Mouse (Mus musculus) ovary, postnatal 14 days (tissue): Measurements from ENCODE around the gene Rhof.

Experiments used
- DNase-seq: peaks from one replicate; pipeline ENCODE4 v3.0.0; 2022; ENCODE audit warnings: low spot score

Gene Rhof

GRCm38 (mm10) chr5:123134875-123135382 is 2.4 kb upstream of the Rhof start:
- no peak for DNase-seq

GRCm38 (mm10) chr5:123134186-123134874 is 1.8 kb upstream of the Rhof start:
- no peak for DNase-seq

GRCm38 (mm10) chr5:123133784-123134143 is 1.3 kb upstream of the Rhof start:
- DNase-seq = no peak

GRCm38 (mm10) chr5:123133083-123133783 is 741 bp upstream of the Rhof start:
- DNase-seq = peak; percentile 93

GRCm38 (mm10) chr5:123130814-123131148 is 1.7 kb downstream of the Rhof start:
- no peak for DNase-seq

GRCm38 (mm10) chr5:123130030-123130813 is 2.3 kb downstream of the Rhof start:
- no peak for DNase-seq

- no peak for DNase-seq
Measured at GRCm38 (mm10) chr5:123129170-123129757, 3.2 kb downstream of the Rhof start.

- DNase-seq = no peak
Measured at GRCm38 (mm10) chr5:123128426-123129169, 3.9 kb downstream of the Rhof start.

GRCm38 (mm10) chr5:123127031-123127430 is 5.5 kb downstream of the Rhof start:
- no peak for DNase-seq

GRCm38 (mm10) chr5:123125638-123126406 is 6.7 kb downstream of the Rhof start:
- DNase-seq = no peak

GRCm38 (mm10) chr5:123125105-123125504 is 7.4 kb downstream of the Rhof start:
- DNase-seq = no peak

- no peak for DNase-seq
Measured at GRCm38 (mm10) chr5:123122181-123122580, 10.3 kb downstream of the Rhof start.

GRCm38 (mm10) chr5:123120624-123121215 is 11.8 kb downstream of the Rhof start:
- no peak for DNase-seq

GRCm38 (mm10) chr5:123118826-123119225 is 13.7 kb downstream of the Rhof start:
- no peak for DNase-seq

- no peak for DNase-seq
Measured at GRCm38 (mm10) chr5:123117773-123118172, 14.7 kb downstream of the Rhof start.

- DNase-seq = peak; percentile 74
Measured at GRCm38 (mm10) chr5:123117257-123117656, 15.2 kb downstream of the Rhof start.

GRCm38 (mm10) chr5:123116080-123116479 is 16.4 kb downstream of the Rhof start:
- DNase-seq = no peak

GRCm38 (mm10) chr5:123114924-123115323 is 17.6 kb downstream of the Rhof start:
- no peak for DNase-seq

GRCm38 (mm10) chr5:123114109-123114508 is 18.4 kb downstream of the Rhof start:
- DNase-seq = no peak

- DNase-seq = no peak
Measured at GRCm38 (mm10) chr5:123110296-123110721, 22.2 kb downstream of the Rhof start.
